Mouse (Mus musculus) cerebellum, postnatal 10 days (tissue): ENCODE measurements at regions not wholly inside any gene's neighbourhood (a gene's known extent, or its start where the extent isn't known, plus 50 kb on each side); places are given as distances from the start of the nearest gene placed in this dataset.

Experiments used
- DNase-seq, 2 experiments: peaks; one replicate each; pipeline ENCODE4 v3.0.0; 2021; ENCODE audit warnings: mixed read lengths in 2 of 2

GRCm38 (mm10) chr12:73446148-73446547 lies 100.0 kb downstream of the Tmem30b start:
- no peak for DNase-seq

DNA sequence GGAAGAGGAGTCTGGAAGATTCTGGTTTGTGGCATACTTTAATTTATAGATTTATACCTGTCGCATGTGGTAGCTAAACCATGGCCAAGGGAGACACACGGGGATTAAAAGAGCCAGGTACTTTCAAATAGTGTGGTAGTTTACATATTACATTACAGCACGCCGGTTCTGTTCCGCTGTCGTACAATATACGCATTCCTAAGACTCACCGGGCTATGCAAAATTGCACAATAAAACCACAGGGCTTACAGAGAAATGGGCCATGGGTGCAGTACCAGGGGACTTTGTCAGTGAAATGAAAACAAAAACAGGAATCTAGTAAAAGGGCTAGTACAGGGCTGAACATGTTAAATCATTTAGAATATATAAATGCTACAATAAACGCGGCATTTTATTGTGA lies 100.6 kb downstream of the Tmem30b start:
- DNase-seq: no peak

DNA sequence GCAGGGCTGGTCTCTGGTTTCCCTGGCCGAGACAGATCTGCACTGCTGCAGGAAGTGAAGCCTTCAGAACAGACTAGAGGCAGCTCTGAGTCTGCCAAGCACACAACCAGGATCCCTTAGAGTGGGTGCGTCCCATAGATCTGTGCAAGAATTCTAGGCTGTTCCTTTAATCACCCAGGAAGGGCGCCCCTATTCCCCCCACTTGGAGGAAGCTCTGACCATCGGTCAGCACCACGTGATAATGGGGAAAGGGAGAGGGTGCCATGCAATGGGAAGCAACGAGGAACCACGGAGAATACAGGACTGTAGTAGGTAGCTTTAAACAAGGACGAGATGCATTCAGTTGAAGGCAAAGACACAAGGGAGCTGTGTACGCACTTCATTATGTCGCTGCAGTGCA lies 101.1 kb downstream of the Tmem30b start:
- DNase-seq: no peak

GRCm38 (mm10) chr12:73441326-73441725 lies 104.9 kb downstream of the Tmem30b start:
- no peak for DNase-seq

DNA sequence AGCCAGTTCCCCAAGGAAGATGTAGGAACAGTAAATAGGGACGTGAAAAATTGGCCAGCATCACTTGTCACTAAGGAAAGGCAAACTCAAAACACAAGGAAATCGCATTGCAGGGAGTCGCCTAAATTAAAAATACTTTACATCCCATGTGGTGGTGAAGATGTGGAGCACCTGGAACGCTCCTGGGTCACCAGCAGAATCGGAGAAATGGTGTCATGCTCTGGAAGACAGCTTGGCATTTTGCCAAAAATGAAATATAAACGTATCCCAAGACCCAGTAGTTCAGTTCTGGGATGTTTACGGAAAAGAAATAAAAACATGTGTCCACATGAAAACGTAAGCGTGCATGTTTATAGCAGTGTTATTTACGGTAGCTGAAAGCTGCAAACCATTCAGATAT lies 111.5 kb downstream of the Tmem30b start:
- no peak for DNase-seq

DNA sequence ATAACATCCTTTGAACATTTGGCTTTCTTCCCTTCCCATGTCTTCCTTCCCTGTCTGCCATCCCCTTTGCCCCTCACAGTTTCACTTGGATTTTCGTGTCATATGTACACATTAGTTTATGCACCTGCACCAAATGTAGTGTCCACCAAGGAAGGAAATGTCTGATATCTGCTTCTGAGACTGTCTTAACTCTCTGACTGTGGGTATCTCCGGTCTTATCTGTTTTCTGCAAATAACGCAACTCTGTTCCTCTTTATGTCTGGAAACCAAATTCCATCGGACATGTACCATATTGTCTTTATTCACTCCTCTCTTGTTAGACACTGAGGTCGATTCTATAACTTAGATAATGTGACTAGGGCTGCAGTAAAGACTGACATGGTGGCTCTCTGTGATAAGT lies 113.6 kb downstream of the Tmem30b start:
- no peak for DNase-seq

DNA sequence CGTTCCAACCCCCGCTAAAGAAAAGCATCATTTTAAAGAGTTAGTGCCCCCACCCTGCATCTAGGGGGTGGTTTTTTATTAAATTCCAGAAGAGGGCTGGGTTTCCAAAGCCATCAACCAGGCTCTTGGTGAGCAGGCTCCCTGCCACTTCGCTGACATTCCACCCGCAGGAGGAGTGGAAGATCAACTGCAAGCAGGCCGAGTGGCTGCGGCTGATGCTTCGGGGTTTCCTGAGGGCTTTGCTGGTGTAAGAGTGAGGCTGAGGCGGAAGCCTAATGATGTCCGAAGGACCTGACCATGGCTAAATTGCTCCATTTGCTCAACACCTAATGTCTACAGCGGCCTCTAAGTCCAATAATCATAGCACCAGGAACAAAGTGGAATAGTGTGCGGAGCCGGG lies 118.0 kb downstream of the Tmem30b start:
- no peak for DNase-seq

GRCm38 (mm10) chr12:73424814-73425213 lies 121.4 kb downstream of the Tmem30b start:
- no peak for DNase-seq

- DNase-seq: no peak
These were observed 129.1 kb downstream of the Tmem30b start for GRCm38 (mm10) chr12:73417101-73417500.

DNA sequence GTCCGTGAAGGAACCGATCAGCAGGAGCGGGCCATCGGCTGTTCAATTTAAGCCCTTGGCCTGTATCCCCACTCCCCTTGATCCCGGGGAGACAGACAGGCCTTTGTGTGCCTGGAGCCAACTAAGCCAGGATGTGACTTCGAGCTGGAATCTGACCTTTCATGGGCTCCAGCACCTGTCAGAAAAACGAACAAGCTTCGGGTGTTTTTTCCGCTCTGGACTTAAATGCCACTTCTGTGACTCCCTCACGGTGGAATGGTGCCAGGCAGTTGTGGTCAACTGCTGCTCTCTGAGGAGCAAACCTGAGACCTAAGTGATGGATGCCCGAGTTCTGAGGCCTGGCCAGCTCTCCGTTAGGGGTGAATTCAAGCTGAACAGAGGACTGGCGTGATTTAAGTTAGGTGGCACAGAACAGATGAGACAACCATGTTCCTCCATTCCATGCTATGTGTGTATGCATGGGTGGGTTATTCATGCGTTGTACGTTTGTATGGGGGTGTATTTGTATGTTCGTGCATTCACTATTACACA lies 129.8 kb downstream of the Tmem30b start:
- peak; percentile 51 to 71 for DNase-seq

GRCm38 (mm10) chr12:73415856-73416366 lies 129.3 kb downstream of the Slc38a6 start:
- DNase-seq: no peak

- peak; percentile 21 to 28 for DNase-seq
These were observed 127.0 kb downstream of the Slc38a6 start for GRCm38 (mm10) chr12:73413439-73414196.

DNA sequence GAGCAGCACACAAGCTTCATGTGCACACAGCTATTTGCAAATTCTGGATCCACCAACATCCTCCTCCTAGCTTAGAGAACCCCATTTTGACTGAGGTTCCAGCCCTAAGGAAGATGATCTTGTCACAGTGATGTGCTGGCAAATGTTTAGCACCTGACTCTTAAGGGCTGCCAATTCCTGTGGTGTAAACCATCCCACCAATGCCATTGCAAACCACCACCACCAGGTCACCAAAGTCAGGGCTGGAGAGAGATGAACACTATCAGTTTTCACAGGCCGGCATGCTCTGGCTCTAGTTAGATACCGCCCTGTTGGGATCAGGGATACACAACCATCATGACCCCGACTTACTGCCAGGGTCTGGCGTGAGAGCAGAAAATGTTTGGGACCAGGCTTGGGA lies 125.9 kb downstream of the Slc38a6 start:
- DNase-seq: no peak

- DNase-seq: peak; percentile 69 to 76
These were observed 124.3 kb downstream of the Slc38a6 start for GRCm38 (mm10) chr12:73410924-73411323.

- peak; percentile 78 to 85 for DNase-seq
These were observed 123.0 kb downstream of the Slc38a6 start for GRCm38 (mm10) chr12:73409481-73410085.

DNA sequence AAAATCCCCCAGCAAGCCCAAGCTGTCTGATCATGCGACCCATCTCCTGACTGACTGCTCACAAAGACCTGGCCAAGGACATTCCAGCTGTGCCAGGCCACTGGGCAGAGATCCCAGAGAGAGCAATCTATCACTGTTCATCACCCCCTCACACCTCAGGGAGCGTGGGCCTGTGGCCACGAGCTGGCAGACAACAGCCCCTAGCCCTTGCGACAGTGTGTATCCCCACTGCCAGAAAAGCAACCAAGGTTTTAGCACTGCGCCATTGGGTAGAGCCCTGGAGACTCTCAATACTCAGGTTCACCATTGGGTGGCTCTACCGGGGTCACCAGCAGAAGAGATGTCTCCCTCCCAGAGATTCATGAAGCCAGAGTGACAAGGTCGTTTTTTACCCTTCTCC lies 122.0 kb downstream of the Slc38a6 start:
- DNase-seq: peak; percentile 61 to 73

GRCm38 (mm10) chr12:73408165-73408564 lies 121.6 kb downstream of the Slc38a6 start:
- no peak for DNase-seq

GRCm38 (mm10) chr12:73406556-73407087 lies 120.0 kb downstream of the Slc38a6 start:
- DNase-seq: no peak

DNA sequence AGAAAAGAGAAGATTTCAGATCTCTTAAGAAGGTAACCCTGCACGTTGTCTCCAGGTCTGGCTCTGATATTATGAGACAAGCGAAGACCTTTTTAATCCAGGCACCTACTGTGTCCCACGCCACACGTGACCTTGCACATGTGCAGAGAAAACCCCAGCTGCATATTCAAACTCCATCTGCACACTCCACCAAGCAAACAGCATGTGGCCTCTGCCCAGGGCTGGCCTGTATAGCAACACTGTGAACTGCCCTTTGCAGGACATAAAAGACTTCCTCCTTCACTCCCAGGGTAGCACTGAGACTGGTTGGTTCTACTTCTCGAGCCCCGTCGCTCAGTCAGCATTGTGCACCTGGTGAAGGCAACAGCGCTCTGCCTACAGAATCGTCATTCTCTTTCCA lies 119.0 kb downstream of the Slc38a6 start:
- DNase-seq: no peak

DNA sequence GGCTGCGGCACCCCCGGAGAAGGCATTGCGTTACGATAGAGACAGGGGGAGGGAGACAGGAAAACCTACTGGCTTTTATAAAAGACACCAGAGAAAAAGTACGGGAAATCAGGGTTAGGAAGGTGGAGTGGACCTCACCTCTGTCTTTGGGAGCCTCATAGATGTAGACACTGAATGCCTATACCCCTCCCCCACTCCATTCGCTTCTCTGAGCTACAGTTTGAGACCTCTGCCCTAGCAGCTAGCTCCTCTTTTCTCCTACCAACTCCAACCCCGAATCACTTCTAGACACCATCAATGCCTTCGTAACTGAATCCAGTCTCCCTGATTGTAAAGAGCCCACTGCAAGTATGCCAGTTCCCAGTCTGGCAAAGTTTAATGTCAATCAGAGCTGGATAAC lies 118.5 kb downstream of the Slc38a6 start:
- DNase-seq: no peak

- peak in 1 of 2 experiments; percentile 8 for DNase-seq
These were observed 117.4 kb downstream of the Slc38a6 start for GRCm38 (mm10) chr12:73403906-73404474.
